Mouse (Mus musculus) thymus, adult 2 months (tissue): ENCODE results near the gene Arhgap20. TPM values are rescaled to one million over a fixed set of nuclear protein-coding genes. Genes with fewer than 3 reads are reported as not detected.

Experiments used
- DNase-seq: peaks from one replicate; pipeline ENCODE4 v3.0.0; 2021
- H3K27ac ChIP-seq: fragments of 200-500 bp; 2 replicates; pipeline ENCODE4 v1.5.1; 2012; ENCODE audit warnings: low read length, control low read depth; ENCODE audit not compliant: control insufficient read depth, insufficient read depth
- H3K27me3 ChIP-seq: fragments of 200-500 bp; 2 replicates; pipeline ENCODE4 v1.6.1; 2012; ENCODE audit warnings: mild to moderate bottlenecking, low read length, moderate library complexity, mixed read lengths; ENCODE audit not compliant: control insufficient read depth, insufficient read depth
- H3K36me3 ChIP-seq: fragments of 200-500 bp; 2 replicates; pipeline ENCODE4 v1.6.1; 2012; ENCODE audit warnings: mild to moderate bottlenecking, low read length, moderate library complexity; ENCODE audit not compliant: control insufficient read depth, insufficient read depth
- H3K4me1 ChIP-seq: fragments of 200-500 bp; replicated peaks from 2 replicates; pipeline ENCODE4 v1.6.1; 2012; ENCODE audit warnings: low read length; ENCODE audit not compliant: control insufficient read depth, insufficient read depth
- H3K4me3 ChIP-seq: fragments of 200-500 bp; 2 replicates; pipeline ENCODE4 v1.5.1; 2012; ENCODE audit warnings: mild to moderate bottlenecking, low read length, control low read depth, moderate library complexity; ENCODE audit not compliant: control insufficient read depth, insufficient read depth
- CTCF ChIP-seq: fragments of 200-500 bp; IDR thresholded peaks from 2 replicates; pipeline ENCODE4 v1.5.1; 2012; ENCODE audit warnings: mild to moderate bottlenecking, control low read depth, low read length, moderate library complexity, borderline replicate concordance; ENCODE audit not compliant: control insufficient read depth, poor library complexity, insufficient read depth; ENCODE audit errors: extremely low read depth
- POLR2A ChIP-seq: fragments of 200-500 bp; IDR thresholded peaks from 2 replicates; pipeline ENCODE4 v1.6.1; 2012; ENCODE audit warnings: mild to moderate bottlenecking, low read length, control low read depth, moderate library complexity; ENCODE audit not compliant: control insufficient read depth, poor library complexity, insufficient read depth; ENCODE audit errors: extremely low read depth
- WGBS: fragments of 180-500 bp; shearing (Covaris S2); methylation state at CpG from one replicate; pipeline ENCODE4 v1.1.7; 2018; 5-methylcytosine and 5-hydroxymethylcytosine counted together
- polyA plus RNA-seq: library from polyadenylated mRNA; depleted of rRNA; stranded (reverse); fragments of >200 nt; gene quantifications from 2 replicates; pipeline ENCODE4 v1.2.3, GENCODE M21; 2012

The Arhgap20 gene
- polyA plus RNA-seq, 1 experiment: 1.2 TPM

DNA sequence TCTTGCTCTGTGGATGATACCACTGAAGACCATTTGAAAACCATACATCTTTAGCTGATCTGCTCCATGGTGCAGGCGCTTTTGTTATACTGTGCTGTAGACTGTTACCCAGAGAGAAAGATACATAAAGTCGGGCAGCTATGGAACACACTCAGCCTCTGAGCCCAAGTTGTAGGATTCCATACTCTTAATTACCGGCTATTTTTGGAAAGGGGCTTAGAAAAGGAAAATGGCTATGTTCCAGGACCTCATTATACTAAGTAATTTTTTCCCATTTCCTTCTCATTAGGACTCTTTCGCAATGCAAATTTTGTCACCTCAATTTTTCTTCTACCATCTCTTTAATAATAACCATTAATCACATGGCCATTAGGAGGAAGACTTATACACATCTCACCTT is 25.3 kb upstream of the Arhgap20 start:
- DNase-seq: no peak
- no peak overlapping the region for H3K4me3 ChIP-seq
- WGBS: 95% methylated on average over 4 of the region's 4 CpGs
- H3K27ac ChIP-seq: no peak overlapping the region
- no peaks in the 10 kb centered on the region for H3K27me3 ChIP-seq
- H3K36me3 ChIP-seq: no peaks in the 10 kb centered on the region
- TF ChIP-seq CTCF: no peak
- TF ChIP-seq POLR2A: no peak
- no peaks in the 10 kb centered on the region for H3K4me1 ChIP-seq

DNA sequence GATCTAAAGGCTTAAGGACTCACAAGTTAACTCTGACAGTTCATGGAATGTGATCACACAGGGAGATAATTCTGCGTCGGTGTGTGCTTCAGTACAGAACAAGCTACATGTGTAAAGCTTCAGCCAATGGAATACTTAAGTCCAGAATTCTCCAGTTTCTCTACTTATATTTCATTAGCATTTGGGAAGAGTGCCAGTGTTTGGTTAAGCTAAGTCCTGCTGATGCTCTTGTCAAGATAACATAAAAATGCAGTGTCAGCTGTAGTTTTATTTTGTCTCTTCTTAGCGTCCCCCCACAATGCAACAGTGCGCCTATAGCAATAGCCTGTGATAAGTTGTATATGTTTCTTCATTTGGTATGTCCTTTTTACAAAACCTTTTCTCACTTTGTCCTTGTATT is 15.0 kb upstream of the Arhgap20 start:
- no peaks in the 10 kb centered on the region for H3K36me3 ChIP-seq
- H3K4me1 ChIP-seq: no peaks in the 10 kb centered on the region
- DNase-seq: no peak
- no peaks in the 10 kb centered on the region for H3K27me3 ChIP-seq
- no peak for TF ChIP-seq CTCF
- TF ChIP-seq POLR2A: no peak
- WGBS: 96% methylated on average over 4 of the region's 4 CpGs
- H3K27ac ChIP-seq: no peak overlapping the region
- H3K4me3 ChIP-seq: no peak overlapping the region

DNA sequence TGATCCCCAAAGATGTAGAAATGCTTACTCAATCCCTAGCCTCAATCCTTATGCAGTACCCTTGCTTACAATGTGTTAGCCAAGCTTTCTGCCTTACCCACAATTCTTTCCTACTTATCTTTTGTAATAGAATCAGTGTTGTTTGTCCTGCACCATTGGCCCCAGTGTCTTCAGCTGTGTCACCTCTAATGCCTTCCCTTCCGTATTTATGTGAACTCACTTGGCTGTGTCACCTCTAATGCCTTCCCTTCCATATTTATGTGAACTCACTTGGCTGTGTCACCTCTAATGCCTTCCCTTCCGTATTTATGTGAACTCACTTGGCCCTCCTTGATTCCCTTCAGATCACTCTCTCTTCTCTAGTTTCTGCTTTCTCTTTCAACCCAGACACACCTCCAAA is 4.1 kb upstream of the Arhgap20 start:
- Histone ChIP-seq H3K27me3 (peaks cover 6% of the 10 kb centered on the region; the same call in 1 of the 2 replicates), H3K4me3 (no peak overlapping the region), H3K36me3 (no peaks in the 10 kb centered on the region), H3K4me1 (peaks cover 10% of the 10 kb centered on the region), H3K27ac (no peak overlapping the region)
- TF ChIP-seq CTCF (no peak), POLR2A (no peak)
- no peak for DNase-seq
- WGBS: 77% methylated on average over 2 of the region's 2 CpGs

- Histone ChIP-seq H3K36me3 (no peaks in the 10 kb centered on the region), H3K27ac (no peak overlapping the region), H3K4me1 (peaks cover 12% of the 10 kb centered on the region), H3K4me3 (peak overlapping the region; percentile 51), H3K27me3 (peaks cover 7% of the 10 kb centered on the region; the same call in 1 of the 2 replicates)
- WGBS: 13% methylated on average over 12 of the region's 12 CpGs
- TF ChIP-seq CTCF: no peak
- no peak for TF ChIP-seq POLR2A
- DNase-seq: no peak
These were observed 879 bp upstream of the Arhgap20 start for GRCm38 (mm10) chr9:51764041-51764875.

- peaks cover 12% of the 10 kb centered on the region for H3K4me1 ChIP-seq
- 2% methylated on average over 58 of the region's 58 CpGs for WGBS
- H3K4me3 ChIP-seq: peak overlapping the region; percentile 38
- no peak overlapping the region for H3K27ac ChIP-seq
- H3K27me3 ChIP-seq: peaks cover 7% of the 10 kb centered on the region; the same call in 1 of the 2 replicates
- TF ChIP-seq CTCF (0 out of 2 replicates have a peak, but pooled peaks have one; percentile 6), POLR2A (no peak)
- no peaks in the 10 kb centered on the region for H3K36me3 ChIP-seq
- DNase-seq: peak; percentile 47
These were observed 459 bp downstream of the Arhgap20 start for GRCm38 (mm10) chr9:51765417-51766174.

- TF ChIP-seq POLR2A: no peak
- TF ChIP-seq CTCF: no peak
- DNase-seq: no peak
- Histone ChIP-seq H3K27me3 (peaks cover 7% of the 10 kb centered on the region; the same call in 1 of the 2 replicates), H3K36me3 (no peaks in the 10 kb centered on the region), H3K27ac (no peak overlapping the region), H3K4me1 (peaks cover 12% of the 10 kb centered on the region), H3K4me3 (peak overlapping the region; percentile 38)
- 6% methylated on average over 29 of the region's 29 CpGs for WGBS
These were observed 1.3 kb downstream of the Arhgap20 start for GRCm38 (mm10) chr9:51766175-51767062.
